In genomic region chr4:134051912-134052311, GRCm38 (mm10) we compare ENCODE assay signal across 24 mouse cellular contexts. TPM values are rescaled to one million over a fixed set of nuclear protein-coding genes. Genes with fewer than 3 reads are reported as not detected.
"Had no signal": no experiment of that assay in that cellular context is flagged by ENCODE, and none has a peak within 500 bp of the region (broad histone marks: within the 10 kb centered on the region; RNA-seq: fewer than 3 reads in every experiment).

No protein-coding gene starts in this region.

- H3K36me3 ChIP-seq: hindbrain, embryonic 10.5 days; hindbrain, embryonic 12.5 days; limb, embryonic 13.5 days; limb, embryonic 15.5 days; liver, embryonic 12.5 days had no signal

- H3K9me3 ChIP-seq: hindbrain, embryonic 10.5 days; hindbrain, embryonic 12.5 days; limb, embryonic 15.5 days; liver, embryonic 12.5 days had no signal

- H3K4me3 ChIP-seq: hindbrain, embryonic 10.5 days; hindbrain, embryonic 12.5 days; limb, embryonic 13.5 days; limb, embryonic 15.5 days; liver, embryonic 12.5 days had no signal

- H3K9ac ChIP-seq: hindbrain, embryonic 12.5 days; hindbrain, embryonic 14.5 days; limb, embryonic 13.5 days; limb, embryonic 15.5 days; liver, embryonic 12.5 days; liver, embryonic 14.5 days had no signal

- H3K4me2 ChIP-seq: hindbrain, embryonic 12.5 days; hindbrain, embryonic 14.5 days; limb, embryonic 13.5 days; limb, embryonic 15.5 days; liver, embryonic 12.5 days had no signal

- DNase-seq: gastrocnemius, postnatal 36 days; kidney, adult 18-20 months; kidney, adult 8-10 months; layer of hippocampus, adult 9-11 months; layer of hippocampus, postnatal 36 days had no signal

- H3K27ac ChIP-seq: hindbrain, embryonic 10.5 days; hindbrain, embryonic 12.5 days; hindbrain, embryonic 14.5 days; limb, embryonic 13.5 days; limb, embryonic 15.5 days; liver, embryonic 12.5 days; liver, embryonic 14.5 days had no signal

- ATAC-seq: hindbrain, embryonic 16.5 days; inflammation-experienced regulatory T-cells, adult 6 months; intestine, embryonic 16.5 days; liver, embryonic 12.5 days had no signal

- H3K27me3 ChIP-seq: hindbrain, embryonic 12.5 days; limb, embryonic 13.5 days; limb, embryonic 15.5 days; liver, embryonic 12.5 days had no signal

- H3K4me1 ChIP-seq: hindbrain, embryonic 12.5 days had no signal

RNA-seq across cellular contexts. Expression of gene Zfp683, which starts 1.7 kb away (rescaled TPM):
- polyA plus RNA-seq: heart, embryonic 11.5 days; heart, embryonic 14.5 days; heart, postnatal 0 days; hindbrain, embryonic 10.5 days; hindbrain, embryonic 12.5 days; hindbrain, embryonic 14.5 days; hindbrain, embryonic 16.5 days; intestine, embryonic 16.5 days; kidney, embryonic 14.5 days; kidney, embryonic 16.5 days; limb, embryonic 11.5 days; limb, embryonic 13.5 days; limb, embryonic 15.5 days; liver, embryonic 12.5 days; liver, embryonic 16.5 days had no signal

RNA-seq across cellular contexts. Expression of gene Crybg2, which starts 8.7 kb away (rescaled TPM):
- polyA plus RNA-seq: heart, postnatal 0 days had no signal

RNA-seq across cellular contexts. Expression of gene Lin28a, which starts 33.3 kb away (rescaled TPM):
- polyA plus RNA-seq: kidney, embryonic 14.5 days; kidney, embryonic 16.5 days; large intestine, adult 2 months; limb, embryonic 15.5 days; liver, adult 2 months had no signal
